Mouse (Mus musculus) A20 (cell line): ENCODE measurements around the gene Ppp1ca.

Experiments
- DNase-seq: peaks from one replicate; pipeline ENCODE4 v3.0.0-alpha.2; 2011; ENCODE audit warnings: low read depth, low spot score

Gene Ppp1ca

DNA sequence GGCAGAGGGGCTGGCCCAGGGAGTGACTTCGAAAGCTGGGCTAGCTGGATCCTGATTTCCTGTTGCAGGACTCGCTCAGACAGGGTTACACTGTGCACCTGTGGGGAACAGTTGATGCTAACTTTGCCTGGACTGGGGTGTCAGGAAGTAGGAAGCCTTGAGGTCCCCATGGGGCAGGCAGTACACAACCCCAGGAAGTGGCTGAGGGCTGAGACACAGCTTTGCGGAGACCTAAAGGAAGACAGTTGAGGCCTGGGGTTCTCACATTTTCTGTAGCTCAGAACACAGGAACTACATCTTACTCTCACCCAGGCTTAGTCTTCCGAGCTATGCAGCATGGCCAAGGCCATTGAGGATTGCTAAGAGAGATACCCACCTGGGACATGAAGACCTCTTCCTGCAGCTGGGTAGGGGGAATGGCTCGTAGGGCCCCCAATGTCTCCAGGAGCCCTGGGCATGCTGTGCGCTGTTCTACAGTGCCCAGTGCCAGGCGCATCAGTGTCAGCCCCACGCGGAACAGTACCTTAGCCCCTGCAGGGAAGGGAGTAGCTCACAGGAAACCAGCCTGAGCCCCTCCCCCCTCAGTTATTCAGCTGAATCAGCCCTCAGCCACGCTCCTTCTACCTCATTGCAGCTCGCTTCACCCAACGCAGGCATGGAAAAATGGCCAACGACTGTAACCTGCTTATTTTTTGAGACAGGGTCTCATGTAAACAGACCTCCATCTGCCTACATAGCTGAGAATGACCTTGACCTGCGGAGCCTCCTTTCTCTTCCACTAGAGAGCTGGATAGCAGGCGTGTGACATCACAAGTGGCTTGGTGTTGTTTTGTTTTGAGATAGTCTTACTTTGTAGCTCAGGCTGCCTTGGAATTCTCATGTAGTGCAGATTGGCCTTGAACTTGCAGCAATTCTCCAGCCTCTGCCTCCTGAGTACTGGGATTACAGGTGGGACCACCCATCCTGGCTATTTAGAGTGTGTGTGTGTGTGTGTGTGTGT is 6.6 kb upstream of the Ppp1ca start:
- no peak for DNase-seq

DNA sequence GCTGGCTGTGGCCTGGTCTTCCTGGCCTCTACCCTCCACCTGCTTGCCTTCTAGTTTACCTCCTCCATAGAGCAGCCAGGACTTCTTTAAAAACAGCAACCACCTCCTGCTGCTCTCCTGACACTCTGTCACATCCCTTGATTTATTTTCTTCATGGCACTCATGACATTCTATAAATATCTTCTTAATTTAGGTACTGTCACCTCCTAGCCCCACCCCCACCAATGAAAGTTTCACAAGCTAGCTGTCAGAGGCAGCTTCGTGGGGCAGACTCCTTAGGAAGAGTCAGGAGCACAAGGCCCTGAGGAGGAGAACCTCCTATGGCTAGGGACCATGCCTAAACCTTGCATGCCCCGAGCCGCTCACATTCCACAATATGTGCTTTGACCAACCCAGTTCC is 4.6 kb upstream of the Ppp1ca start:
- DNase-seq: no peak

DNA sequence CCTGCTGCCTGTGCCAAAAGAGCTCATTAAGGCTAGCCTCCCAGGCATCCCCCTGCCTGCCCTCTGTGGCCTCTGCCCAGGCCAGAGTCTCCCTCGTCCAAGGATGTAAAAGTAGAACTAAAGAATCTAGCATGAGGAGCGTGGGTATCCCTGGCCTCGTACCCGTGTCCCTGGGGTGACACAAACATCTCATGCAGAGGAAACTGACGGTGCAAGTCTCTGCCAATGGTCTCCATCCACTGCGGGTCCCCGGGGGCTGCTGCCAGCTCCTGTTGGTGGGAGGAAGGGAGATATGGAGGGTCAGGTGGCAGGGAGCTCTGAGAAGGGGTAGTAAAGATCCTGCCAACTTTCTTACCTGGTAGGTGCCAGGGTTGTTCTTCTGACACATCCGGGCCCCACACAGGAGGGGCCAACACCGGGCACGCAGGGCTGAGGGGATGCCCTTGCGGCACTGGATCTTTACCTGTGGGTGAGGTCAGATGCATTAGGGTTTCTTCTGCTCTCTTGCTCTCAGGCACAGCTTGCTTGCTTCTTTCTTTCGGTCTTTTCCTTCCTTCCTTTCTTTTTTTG is 2.7 kb upstream of the Ppp1ca start:
- no peak for DNase-seq

- DNase-seq: peak; percentile 92
These were observed 982 bp upstream of the Ppp1ca start, which contains the start of gene Tbc1d10c for GRCm38 (mm10) chr19:4190831-4191334. Gene Tbc1d10c (minus strand): TSS chr19:4191284.

DNA sequence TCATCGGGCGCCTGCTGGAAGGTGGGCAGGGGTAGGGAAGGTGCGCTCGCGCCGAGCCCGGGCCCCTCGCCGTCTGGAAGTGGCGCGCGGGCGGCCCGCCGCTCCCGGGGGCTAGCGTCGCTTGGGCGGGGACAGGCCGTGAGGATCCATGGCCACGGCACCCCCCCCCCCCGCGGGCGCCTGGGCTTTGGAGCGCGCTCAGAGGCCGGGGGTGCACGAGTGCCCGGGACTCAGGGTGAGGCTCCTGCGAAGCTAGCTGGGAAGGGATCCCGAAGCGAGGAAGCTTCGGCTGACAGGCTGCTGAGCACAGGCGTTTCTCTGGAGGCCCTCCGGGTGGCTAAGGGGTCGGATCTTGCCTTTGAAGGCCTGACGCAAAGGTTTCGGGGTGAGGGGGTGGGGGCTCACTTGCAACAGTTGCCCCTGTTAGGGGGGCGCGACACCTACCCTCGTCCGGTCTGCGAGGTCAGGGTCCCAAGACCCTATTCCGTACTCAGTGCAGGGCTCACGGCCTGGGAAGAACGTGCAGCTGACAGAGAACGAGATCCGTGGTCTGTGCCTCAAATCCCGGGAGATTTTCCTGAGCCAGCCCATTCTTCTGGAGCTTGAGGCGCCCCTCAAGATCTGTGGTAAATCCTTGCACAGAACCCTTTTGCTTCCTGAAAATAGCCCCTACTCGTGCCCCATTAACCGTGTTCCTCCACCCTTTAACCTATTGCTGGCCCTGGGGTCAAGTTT is 553 bp downstream of the Ppp1ca start:
- DNase-seq: peak; percentile 40

- no peak for DNase-seq
These were observed 1.3 kb downstream of the Ppp1ca start for GRCm38 (mm10) chr19:4193129-4193528.

GRCm38 (mm10) chr19:4194021-4194724 is 2.3 kb downstream of the Ppp1ca start:
- DNase-seq: no peak

GRCm38 (mm10) chr19:4194776-4195650 is 3.1 kb downstream of the Ppp1ca start:
- DNase-seq: no peak

DNA sequence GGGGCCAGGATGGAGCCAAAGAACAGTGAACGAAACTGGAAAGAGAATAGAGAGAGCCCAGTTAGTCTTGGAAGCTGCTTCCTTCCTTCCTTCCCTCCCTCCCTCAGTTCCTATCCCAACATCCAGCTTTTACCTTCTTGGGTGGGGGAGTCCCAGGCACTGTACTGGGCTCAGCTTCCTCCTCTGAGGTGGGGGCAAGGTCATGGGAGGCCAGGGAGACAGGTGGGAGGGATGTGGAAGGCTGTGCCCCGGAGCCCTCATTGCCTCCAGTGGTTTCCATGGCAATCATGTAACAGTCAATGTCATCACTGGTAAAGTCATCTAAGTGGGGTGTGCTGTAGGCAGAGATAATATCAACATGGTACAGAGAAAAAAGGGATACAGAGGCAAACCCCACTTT is 4.2 kb downstream of the Ppp1ca start:
- DNase-seq: no peak

DNA sequence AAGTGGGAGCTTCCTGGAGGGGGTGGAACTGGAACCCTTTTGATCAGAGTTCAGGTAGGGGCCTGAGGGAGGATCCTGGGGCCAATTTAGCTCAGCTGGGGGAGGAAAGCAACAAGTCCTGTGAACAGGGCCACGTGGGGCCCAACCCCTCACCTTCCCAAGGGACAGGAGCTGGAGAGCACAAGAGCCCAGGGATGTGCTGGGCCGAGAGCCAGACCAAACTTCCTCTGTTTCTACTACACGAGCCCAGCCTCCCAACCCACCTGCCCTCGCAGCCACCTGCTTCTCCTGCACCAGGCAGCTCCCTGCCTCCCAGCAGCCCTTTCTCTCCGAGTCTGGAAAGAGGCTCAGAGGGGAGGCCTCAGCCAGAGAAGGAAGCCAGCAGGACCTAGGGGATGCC is 4.7 kb downstream of the Ppp1ca start:
- no peak for DNase-seq

- no peak for DNase-seq
These were observed 5.3 kb downstream of the Ppp1ca start for GRCm38 (mm10) chr19:4197180-4197579.

GRCm38 (mm10) chr19:4201291-4201909 is 9.5 kb downstream of the Ppp1ca start, which contains the start of gene Rad9a:
Gene Rad9a (minus strand): TSS chr19:4201662.
- DNase-seq: peak; percentile 97

- no peak for DNase-seq
These were observed 10.3 kb downstream of the Ppp1ca start for GRCm38 (mm10) chr19:4202149-4202548.

DNA sequence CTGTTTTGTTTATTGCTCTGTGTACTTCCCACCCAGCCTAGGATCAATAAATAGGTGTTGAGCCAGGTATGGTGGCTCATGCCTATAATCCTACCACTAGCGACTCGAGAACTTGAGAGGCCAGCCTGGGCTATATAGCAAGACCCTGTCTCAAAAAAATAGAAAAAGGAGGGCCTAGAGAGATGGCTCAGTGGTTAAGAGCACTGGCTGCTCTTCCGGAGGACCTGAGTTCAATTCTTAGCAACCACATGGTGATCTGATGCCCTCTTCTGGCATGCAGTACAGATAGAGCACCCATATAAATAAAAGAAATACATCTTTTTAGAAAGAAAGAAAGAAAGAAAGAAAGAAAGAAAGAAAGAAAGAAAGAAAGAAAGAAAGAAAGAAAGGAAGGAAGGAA is 11.3 kb downstream of the Ppp1ca start:
- DNase-seq: peak; percentile 52

DNA sequence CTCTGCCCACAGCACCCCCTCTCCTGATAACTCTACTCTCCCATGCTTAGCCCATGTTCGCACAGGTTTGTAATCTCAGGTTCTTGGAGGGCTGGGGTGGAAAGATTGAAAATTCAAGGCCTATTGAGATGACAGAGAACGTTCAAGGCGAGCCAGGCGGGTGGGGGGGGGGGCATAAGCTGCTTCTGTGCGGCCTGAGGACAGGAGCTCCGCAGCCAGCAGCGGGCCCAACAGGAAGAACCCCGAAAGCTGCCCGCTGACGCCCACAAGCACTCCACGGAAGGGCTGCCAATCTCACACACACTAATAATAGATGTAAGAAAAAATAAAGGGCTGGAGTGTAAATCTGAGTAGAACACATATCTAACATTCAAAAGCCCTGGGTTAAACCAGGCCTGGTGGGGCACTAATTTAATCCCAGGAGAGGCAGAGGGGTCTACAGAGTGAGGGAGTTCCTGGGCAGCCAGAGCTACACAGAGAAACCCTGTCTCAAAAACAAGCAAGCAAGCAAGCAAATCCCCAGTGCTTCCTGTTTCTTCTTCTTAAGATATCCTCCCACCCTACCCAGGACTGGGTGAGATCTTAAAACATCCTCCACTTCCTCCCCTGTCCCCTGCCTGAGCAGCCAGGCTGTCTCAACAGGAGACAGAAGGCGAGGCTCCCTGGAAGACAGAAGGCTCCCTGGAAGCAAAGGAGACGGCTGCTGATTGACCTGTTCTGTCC is 11.9 kb downstream of the Ppp1ca start:
- peak; percentile 48 for DNase-seq

DNA sequence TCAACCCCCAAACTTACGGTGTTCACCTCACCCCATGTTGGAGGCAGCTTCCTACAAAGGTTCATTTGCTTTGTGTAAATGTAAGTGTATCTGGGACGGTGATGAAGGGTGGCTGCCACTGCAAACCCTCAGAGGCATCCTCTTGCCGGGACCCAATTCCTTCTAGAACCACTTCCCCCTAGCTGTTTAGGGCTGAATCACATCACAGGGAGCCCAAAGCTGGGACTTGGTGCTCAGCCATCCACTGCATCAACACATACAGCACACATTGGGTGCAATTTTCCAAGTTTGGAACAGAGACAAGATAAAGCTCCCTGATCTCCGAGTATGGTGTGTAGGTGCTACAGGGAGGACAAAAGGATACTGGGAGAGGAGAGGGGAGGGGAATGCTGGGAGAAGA is 13.0 kb downstream of the Ppp1ca start:
- no peak for DNase-seq

DNA sequence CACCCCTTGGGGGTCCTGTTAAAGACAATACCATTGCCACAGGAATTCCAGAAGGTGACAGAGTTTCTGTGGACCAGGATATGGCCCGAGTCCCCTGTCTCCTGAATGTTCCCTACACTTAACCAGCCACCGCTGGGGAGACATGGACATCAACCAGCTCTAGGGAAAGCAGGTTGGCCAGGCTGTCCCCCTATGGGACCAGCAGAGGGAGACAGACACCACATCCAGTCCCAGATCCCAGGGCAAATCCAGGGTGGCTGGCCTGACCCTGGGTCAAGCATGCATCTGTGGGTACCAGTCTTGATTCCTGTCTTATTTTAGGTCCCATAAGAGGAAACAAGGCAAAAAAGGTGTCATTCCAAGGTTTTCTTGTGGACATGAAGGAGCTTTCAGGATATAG is 15.1 kb downstream of the Ppp1ca start:
- DNase-seq: peak; percentile 67

GRCm38 (mm10) chr19:4208563-4208962 is 16.7 kb downstream of the Ppp1ca start:
- no peak for DNase-seq

GRCm38 (mm10) chr19:4211891-4212588 is 20.2 kb downstream of the Ppp1ca start:
- DNase-seq: no peak
